Mouse (Mus musculus) WW6 (cell line): ENCODE results near the gene Fcmr.

Experiments used
- DNase-seq: peaks from one replicate; pipeline ENCODE4 v3.0.0-alpha.2; 2013; ENCODE audit warnings: low read depth, low spot score

The Fcmr gene

DNA sequence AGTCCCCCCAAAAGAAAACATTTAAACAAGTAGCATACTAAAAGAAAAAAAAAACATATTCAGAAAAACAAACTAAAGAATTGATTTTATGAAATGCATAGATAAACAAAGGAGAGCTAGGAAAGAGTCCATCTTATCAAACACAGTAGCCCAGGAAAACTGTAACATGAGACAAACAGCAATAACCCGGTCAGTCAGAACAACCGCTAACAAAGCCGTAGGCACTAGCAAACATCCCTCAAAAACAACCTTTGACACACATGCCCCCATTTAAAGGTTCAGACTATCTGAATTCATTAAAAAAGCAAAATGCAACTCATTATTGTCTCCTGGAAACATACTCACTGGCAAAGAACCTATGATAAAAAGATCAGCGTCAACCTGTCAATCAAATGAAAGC is 8.0 kb upstream of the Fcmr start:
- DNase-seq: no peak

DNA sequence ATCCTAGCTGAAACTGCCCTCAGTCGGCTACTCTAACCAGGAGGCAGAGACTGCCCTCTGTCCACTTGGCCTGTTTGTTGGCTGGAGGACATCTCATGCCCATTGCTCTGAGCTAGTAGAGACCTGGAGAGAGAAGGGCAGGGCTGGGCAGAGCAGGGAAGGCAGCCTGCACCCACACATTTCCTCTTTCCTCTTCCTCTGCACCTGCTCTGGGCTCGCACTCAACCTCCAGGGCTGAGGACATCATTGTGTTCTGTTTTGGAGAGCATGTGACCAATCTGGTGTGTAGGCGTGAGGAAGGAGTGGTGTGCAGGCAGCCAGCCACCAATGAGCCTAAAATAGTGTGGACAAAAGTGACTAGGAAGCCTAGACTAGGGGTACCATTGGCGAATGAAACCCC is 1.2 kb upstream of the Fcmr start:
- DNase-seq: no peak

DNA sequence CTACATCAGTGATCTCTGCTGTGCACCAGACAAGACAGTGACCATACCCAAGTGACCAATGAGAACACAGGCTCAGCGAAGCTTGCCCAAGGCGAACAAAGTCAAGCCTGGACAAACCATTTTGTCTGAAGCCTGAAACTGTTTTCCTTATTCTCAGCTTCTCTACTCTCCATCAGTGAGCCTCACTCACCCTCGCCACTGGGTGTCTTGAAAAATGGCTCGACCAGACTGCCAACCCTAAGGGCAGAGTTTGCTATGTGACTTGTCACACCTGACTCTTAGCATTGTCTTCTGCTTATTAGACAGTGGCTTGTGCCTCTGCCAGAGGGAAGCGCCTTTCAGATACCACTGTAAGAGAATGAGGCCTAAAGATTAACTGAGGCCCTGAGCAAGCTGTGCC is 728 bp upstream of the Fcmr start:
- DNase-seq: no peak

DNA sequence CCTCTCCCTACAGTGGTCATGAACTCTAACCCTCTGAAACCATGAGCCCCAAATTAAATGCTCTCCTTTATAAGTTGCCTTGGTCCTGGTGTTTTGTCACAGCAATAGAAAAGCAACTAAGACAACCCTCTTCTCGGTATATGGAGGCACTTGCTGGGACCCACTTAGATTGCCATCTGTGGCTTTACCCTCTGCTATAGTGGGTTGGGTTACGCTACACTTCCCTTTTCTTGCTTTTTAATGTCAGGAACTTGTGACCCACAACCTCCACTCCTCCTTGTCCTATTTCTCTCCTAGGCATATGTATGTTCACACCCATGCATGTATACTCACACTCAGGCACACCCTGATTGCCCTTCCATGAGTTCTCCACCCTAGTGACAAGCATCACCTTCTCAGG is 7.4 kb downstream of the Fcmr start:
- DNase-seq: no peak

DNA sequence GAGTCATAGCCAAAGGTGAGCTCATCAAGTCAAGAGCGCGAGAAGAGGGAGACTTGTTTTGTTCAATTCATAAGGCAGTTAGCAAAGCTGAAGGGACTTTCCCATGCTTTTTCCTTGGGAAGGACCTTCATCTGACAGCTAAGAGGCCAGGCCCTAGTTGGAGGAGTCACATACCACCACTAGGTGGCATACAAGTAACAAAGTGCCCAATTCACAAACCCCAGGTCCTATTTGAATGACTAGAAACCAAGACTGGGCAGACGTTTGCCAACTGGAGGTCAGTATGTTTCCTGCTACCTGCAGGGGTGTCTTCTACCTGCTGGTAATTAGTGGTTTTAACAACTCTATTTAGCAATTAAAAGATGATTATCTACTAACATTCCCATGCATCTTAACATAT is 9.7 kb downstream of the Fcmr start:
- DNase-seq: no peak

DNA sequence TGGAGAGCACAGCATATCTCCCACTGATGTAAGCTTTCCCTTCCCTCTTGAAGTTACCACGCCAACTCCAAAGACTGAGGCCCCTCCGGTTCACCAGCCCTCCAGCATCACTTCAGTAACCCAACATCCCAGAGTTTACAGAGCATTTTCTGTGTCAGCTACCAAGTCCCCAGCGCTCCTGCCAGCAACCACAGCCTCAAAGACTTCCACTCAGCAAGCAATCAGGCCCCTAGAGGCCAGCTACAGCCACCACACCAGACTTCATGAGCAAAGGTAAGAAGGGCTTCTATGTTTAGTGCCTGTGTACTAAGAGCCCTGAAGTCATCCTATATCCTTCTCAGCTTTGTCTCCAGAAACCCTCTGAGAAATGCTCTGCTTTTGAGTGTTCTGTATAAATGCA is 10.4 kb downstream of the Fcmr start:
- no peak for DNase-seq

DNA sequence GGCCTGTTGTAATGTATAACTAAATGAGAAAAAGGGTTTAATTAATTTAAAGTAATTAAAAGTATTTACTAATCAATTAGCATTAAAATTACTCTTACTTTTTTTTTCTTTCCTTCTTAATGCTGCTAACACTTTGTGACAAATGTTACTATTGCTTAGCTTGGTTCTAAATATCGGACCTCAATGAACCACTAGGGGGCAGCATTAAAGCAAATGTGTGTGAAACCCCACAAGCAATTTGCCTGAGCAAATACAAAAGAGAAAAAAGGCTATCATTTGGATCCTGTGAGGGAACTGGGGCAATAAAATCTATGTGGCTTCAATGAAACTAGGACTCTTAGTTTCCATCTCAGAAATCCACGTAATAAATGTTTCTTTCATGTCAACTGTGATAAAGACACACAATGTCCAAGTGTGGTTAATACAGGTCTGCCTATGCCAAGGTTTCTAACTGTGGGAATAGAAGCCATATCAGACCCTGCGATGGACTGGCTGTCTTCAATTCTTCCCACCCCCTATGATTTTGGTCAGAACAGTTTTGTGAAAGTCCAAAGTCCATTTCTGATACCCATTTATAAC is 11.6 kb downstream of the Fcmr start:
- no peak for DNase-seq

DNA sequence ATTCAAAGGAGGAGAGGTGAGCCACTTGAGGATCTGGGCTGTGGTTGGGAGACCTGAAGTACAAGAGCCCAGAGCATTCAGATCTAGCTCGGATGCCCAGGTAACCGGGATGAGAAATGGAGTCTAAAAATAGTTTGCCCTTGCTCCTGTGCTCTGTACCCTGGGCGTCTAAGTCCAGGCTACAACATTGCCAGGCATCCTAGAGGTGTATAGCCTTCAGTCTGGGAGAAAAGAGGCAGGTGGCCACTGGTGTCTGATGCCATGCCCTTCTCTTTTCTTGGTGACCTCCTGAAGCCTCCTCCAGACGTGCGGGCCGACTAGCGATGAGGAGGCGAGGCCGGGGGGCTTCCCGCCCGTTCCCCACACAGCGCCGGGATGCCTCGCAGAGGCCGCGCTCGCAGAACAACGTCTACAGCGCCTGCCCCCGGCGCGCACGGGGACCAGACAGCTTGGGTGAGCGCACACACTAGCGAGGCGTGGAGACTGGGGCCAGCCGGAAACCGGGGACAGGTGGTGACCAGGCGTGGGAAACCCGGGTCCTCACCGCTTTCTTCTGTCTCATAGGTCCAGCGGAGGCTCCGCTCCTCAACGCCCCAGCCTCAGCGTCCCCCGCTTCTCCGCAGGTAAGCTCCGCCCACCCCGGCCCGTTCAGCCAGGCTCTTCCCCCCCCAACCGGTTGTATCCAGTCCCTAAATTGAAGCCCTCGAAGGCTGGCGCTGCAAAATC is 12.6 kb downstream of the Fcmr start:
- DNase-seq: no peak

DNA sequence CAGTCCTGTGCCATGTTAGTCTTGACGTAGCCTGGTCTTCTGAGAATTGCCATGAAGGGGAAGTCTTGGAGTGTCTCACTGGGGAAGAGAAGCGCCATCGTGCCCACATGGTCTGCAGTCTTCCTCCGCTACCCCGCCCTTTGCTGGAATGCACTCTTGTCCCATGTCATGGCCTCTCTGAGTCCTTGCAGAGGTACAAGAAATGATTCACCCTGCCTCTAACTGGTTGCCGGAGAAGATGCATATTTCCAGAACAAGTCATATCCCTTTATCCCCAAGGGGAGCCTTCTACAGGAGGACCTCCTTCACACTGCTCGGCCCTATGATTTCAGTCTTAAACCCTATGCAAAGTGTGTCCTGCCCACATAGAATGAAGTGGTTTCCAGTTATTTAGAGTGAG is 14.5 kb downstream of the Fcmr start:
- no peak for DNase-seq

DNA sequence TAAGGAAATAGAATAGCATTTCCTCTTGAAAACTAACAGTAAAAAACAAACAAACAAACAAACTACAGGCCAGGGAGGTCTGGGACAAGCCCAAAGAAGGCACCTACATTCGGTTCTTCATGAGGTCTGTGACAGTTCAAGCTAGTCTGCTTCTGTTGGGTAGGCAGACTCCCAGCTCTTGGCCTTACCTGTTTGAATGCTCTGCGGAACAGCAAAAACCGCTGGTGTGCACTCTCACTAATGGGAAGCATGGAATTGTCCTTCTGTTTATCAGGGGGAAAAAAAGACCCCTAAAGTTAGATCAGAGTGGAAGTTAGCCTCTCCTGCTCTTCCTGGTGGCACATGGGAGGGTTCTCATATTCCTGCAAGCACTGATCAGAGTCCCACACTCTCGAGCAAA is 17.7 kb downstream of the Fcmr start:
- no peak for DNase-seq

DNA sequence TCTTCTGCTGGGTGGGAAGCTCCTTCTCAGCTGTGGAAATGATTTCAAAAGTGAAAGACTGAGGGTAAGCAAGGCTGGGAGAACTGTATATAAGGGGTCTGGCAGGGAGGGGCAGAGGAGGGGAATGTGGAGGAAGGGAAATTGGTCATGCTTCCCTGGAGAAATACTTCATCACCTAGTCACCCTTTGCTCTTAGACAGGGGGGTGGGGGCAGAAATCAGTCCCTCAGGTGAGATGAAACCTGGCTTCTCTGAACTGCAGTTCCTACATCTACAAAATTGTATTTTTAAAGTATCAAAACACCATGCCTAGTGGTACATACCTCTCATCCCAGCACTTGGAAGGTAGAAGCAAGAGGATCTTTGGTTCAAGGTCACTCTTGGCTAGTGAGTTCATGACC is 21.9 kb downstream of the Fcmr start, which contains the start of gene Il24:
Gene Il24, minus strand, starts transcription at position 101 of the 400 bp plus-strand sequence.
- no peak for DNase-seq

DNA sequence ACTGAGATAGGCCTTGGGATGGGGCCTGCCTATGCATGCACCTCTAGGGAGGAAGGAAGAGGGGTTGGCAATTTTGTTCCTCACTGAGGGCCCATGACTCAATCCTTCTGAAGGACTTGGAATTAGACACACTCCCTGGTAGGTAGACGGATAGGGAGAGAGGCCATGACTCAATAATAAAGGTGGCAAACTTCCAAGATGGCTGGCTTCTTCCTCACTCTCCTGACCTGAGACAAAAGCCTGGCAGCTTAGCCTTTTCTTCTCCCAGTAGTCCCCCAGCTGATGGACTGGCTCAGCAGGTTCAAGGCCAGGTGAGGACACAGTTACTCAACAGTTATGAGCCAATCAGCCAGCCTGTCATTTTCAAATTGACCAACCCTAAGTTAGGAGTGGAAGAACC is 27.0 kb downstream of the Fcmr start:
- DNase-seq: no peak

DNA sequence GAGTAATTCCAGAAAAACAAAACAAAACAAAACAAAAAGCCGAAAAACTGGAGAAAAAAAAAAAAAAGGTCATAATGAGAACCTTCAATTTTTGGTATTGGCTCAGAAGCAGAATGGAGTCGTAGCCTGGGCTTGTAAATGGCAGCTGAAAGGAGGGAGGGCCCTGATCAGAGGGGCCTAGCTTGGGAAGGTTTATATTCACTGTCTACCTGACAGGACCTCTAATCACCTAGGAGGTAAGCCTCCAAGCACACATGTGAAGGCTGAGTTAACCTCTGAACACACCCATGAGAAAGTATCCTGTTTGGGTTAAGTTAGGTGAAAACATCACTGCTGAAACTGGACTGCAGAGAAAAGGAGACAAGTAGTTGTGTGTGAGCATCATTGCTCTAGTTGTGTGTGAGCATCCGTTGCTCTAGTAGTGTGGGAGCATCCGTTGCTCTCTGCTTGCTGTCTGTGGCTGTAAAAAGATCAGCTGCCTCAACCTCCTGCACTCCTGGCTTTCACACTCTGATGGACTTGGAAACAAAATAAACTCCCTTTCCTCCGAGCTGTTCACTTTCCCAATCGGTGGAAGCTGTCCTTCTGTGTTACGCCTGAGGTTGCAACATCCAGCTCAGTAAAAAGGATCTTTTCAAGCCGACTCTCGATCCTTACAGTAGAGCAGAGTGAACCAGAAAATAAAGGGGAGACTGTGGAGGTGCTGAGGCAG is 28.0 kb downstream of the Fcmr start:
- DNase-seq: no peak

DNA sequence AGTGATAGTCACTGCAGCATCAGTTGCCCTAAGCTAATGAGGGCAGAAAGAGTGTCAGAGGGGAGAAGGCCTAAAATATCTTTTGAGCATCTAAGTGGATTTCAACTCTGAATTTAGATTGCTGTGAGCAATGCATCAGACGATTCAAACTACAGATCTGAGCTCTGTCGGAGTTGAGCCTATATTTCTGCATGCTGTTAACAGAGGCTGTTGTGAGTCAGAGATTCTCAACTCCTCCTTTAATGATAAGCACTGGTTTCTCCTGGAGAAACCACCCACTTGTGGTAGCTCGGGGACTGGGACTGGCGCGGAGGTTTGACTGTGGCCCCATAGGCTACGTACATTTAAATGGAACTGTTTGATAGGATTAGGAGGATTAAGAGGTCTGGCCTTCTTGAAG is 29.0 kb downstream of the Fcmr start:
- DNase-seq: no peak

DNA sequence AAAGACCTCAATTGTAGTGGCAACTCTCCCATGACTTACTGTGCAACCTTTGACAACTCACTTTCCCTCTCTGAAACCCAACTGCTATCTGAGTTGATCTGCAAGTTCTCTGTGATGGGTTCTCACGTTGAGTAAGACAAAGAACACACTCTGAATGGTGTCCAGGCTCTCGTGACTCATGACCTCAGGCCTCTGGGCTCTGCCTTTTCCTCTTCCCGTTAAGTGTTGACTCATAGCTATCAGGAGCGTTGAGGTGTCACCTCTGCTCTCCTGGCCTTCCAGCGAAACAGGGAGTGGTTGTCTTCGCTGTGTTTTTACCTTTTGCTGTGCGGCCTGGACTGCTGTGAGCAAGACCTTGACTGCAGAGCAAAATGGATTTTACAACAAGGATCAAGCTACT is 37.0 kb downstream of the Fcmr start:
- DNase-seq: no peak

DNA sequence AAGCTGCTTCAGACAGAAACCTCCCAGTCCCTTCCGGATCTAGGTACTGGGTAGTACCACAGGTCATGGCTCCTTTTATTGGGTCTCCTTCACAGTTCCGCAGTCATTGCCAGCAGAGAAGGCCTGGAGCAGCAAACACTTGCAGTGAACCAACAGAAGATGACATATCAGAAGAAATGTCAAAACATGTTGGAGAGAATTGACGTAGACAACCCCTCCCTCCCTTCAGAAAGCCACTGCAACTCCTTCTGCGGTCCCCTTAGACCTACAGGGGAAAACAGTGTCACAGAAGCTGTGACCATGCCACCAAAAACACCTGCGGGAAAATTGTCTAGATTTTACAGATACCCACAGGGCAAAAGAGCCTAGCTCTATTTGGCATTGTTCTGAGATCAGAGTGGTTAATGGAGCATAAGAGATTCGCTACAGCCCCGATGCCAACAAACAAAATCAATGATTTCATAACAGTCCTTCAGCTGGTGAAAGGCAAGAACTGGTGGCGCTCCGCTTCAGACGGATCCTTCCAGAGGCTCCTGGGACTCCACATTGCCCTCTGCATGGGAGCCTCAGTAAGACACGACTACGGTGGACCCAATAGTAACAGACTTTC is 46.0 kb downstream of the Fcmr start, which contains the start of gene Il20:
Gene Il20, minus strand, starts transcription at position 51 of the 610 bp plus-strand sequence.
- no peak for DNase-seq

DNA sequence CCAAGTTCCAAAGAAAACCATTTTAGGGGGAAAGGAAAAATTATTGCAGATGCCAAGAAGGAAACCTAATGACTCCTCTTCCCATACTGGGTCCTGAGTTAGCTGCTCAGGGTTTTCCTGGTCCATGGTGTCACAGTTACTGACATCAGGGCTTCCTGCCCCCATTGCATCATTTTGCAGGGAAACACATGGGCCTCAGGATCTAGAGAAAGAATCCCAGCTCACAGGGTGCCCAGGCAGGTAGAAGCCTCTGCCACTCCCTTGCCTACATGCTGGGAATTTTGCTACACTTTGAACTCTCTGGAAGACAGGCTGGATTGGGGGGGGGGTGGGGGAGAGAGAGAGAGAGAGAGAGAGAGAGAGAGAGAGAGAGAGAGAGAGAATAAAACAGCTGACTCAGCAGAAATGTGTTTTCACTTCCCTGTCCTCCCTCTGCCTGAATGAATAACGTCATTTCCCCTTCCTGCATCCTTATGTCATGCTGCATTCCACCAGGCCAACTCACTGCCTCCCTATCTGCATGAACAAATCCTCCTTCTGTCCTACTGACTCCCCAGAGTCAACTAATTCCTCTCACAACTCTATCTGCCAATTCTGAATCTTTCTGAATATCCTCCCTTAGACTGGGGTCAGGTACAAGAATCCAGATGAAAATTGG is 53.0 kb downstream of the Fcmr start:
- no peak for DNase-seq

DNA sequence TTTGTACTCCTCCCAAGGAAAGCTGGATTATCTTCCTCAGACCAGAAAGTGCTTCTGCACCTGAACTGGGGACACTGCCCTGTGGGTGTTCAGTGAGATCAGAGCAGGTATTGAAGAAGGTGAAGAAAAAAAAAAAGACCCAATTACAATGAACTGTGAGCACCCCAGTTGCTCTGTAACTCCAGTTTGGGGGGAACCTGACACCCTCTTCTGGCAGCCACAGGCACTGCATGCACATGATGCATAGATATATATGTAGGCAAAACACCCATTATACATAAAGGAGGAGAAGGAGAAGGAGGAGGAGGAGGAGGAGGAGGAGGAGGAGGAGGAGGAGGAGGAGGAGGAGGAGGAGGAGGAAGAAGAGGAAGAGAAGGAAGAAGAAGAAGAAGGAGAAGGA is 61.0 kb downstream of the Fcmr start:
- no peak for DNase-seq
